Mouse (Mus musculus) adrenal gland, adult 2 months (tissue): ENCODE measurements around the gene Ankrd39. TPM values are rescaled to one million over a fixed set of nuclear protein-coding genes. Genes with fewer than 3 reads are reported as not detected.

Source experiments
- DNase-seq: peaks from one replicate; pipeline ENCODE4 v3.0.0; 2021
- polyA plus RNA-seq: library from polyadenylated mRNA; depleted of rRNA; stranded (reverse); fragments of >200 nt; gene quantifications from 2 replicates; pipeline ENCODE4 v1.2.3, GENCODE M21; 2012
- total RNA-seq, 2 experiments: library from RNA; stranded (reverse); gene quantifications; 2 replicates each; pipeline ENCODE4 v1.2.3; 2021

Gene Ankrd39
- total and polyA plus RNA-seq, 3 experiments: 11.1 to 24.4 (median 14.5) TPM

GRCm38 (mm10) chr1:36529875-36530274, 17.4 kb downstream of the Ankrd39 start:
- no peak for DNase-seq

GRCm38 (mm10) chr1:36529274-36529673, 18.0 kb downstream of the Ankrd39 start:
- DNase-seq: no peak

- DNase-seq: no peak
Observed at GRCm38 (mm10) chr1:36528351-36528750, 18.9 kb downstream of the Ankrd39 start.

- no peak for DNase-seq
Observed at GRCm38 (mm10) chr1:36526903-36527302, 20.3 kb downstream of the Ankrd39 start.

GRCm38 (mm10) chr1:36525774-36526173, 21.5 kb downstream of the Ankrd39 start:
- no peak for DNase-seq

GRCm38 (mm10) chr1:36524058-36524457, 23.2 kb downstream of the Ankrd39 start:
- no peak for DNase-seq

GRCm38 (mm10) chr1:36523332-36524013, 23.8 kb downstream of the Ankrd39 start:
- no peak for DNase-seq

GRCm38 (mm10) chr1:36522210-36522609, 25.0 kb downstream of the Ankrd39 start:
- no peak for DNase-seq

- no peak for DNase-seq
Observed at GRCm38 (mm10) chr1:36519626-36520025, 27.6 kb downstream of the Ankrd39 start.

GRCm38 (mm10) chr1:36518259-36518658, 29.0 kb downstream of the Ankrd39 start:
- DNase-seq: no peak

GRCm38 (mm10) chr1:36513718-36514117, 33.5 kb downstream of the Ankrd39 start:
- no peak for DNase-seq

- no peak for DNase-seq
Observed at GRCm38 (mm10) chr1:36513310-36513709, 33.9 kb downstream of the Ankrd39 start.

- no peak for DNase-seq
Observed at GRCm38 (mm10) chr1:36512966-36513280, 34.3 kb downstream of the Ankrd39 start.

GRCm38 (mm10) chr1:36512089-36512965, 34.9 kb downstream of the Ankrd39 start:
- peak; percentile 73 for DNase-seq

- DNase-seq: peak; percentile 100
Observed at GRCm38 (mm10) chr1:36511289-36512021, 35.8 kb downstream of the Ankrd39 start, which contains the start of gene Cnnm3. Gene Cnnm3 (plus strand): TSS chr1:36511867.

GRCm38 (mm10) chr1:36508238-36508637, 39.0 kb downstream of the Ankrd39 start:
- DNase-seq: no peak

GRCm38 (mm10) chr1:36501261-36501660, 46.0 kb downstream of the Ankrd39 start:
- peak; percentile 68 for DNase-seq

GRCm38 (mm10) chr1:36497312-36497711, 49.9 kb downstream of the Ankrd39 start:
- DNase-seq: no peak

GRCm38 (mm10) chr1:36496719-36497118, 50.5 kb downstream of the Ankrd39 start:
- DNase-seq: peak; percentile 30

GRCm38 (mm10) chr1:36493299-36493698, 53.9 kb downstream of the Ankrd39 start:
- DNase-seq: no peak

- DNase-seq: peak; percentile 51
Observed at GRCm38 (mm10) chr1:36492416-36493139, 54.7 kb downstream of the Ankrd39 start.

- DNase-seq: no peak
Observed at GRCm38 (mm10) chr1:36489661-36490060, 57.6 kb downstream of the Ankrd39 start.
